ENCODE assay signal across 10 mouse cellular contexts in the genomic region with DNA sequence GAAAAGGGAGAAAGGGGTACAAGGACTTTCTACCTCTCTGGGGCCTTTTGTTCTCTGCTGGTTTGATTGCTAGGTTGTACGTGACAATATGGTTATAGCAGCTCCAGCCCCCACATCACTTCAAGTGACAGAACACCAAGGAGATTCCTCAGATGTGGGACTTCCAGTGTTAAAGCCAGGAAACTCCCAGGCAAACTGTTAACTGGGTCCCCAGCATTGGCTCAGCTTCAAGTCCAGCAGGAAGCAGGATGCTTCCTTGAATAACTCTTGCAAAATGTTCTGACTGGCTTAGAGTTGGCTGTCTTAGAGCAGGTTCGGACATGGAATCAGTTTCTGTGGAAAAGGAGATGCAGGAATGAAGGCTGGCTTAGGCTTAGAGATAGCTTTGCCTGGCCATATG. TPM values are rescaled to one million over a fixed set of nuclear protein-coding genes. Genes with fewer than 3 reads are reported as not detected.
A peak's percentile ranks its signal among the peaks of the same experiment; 100 is the strongest.
DNase-seq lines count a peak whose midpoint lies in the region; ATAC-seq lines count a peak whose summit lies in the region.
"Had no signal": no experiment of that assay in that cellular context is flagged by ENCODE, and none has a peak within 500 bp of the region (broad histone marks: within the 10 kb centered on the region; RNA-seq: fewer than 3 reads in every experiment).

No protein-coding gene starts in this region.

- peak overlapping the region; percentile 62; the same call in 1 of the 2 replicates for H3K27ac ChIP-seq in heart, embryonic 12.5 days (ENCODE audit: poor library complexity, severe bottlenecking)
- no peak overlapping the region for H3K27ac ChIP-seq in forebrain, embryonic 14.5 days (ENCODE audit: low read depth, low read length)

- H3K4me3 ChIP-seq in heart, embryonic 12.5 days, result no peak overlapping the region
- H3K4me3 ChIP-seq in forebrain, embryonic 14.5 days (ENCODE audit: low read depth, low read length), result no peak overlapping the region
- H3K4me3 ChIP-seq: stomach, embryonic 15.5 days had no signal

- no peak overlapping the region for H3K4me2 ChIP-seq in heart, embryonic 12.5 days
- H3K4me2 ChIP-seq in forebrain, embryonic 14.5 days (ENCODE audit: low read length), result no peak overlapping the region
- H3K4me2 ChIP-seq: stomach, embryonic 15.5 days had no signal

- peak; percentile 25 for DNase-seq in adrenal gland, postnatal 10 days
- no peak for DNase-seq in adrenal gland, postnatal 4 days (ENCODE audit: low spot score in 2 of 2)
- peak; percentile 55 for DNase-seq in adrenal gland, postnatal 14 days
- peak; percentile 55 to 66 for DNase-seq in kidney, postnatal 4 days
- no peak for DNase-seq in forebrain, embryonic 14.5 days (ENCODE audit: low spot score)
- no peak for DNase-seq in layer of hippocampus, adult 11-12 months (ENCODE audit: low spot score)
- no peak for DNase-seq in cerebellum, postnatal 25 days

- 48% methylated on average over 2 of the region's 2 CpGs for WGBS in heart, embryonic 12.5 days
- WGBS in forebrain, embryonic 14.5 days, result 74% methylated on average over 2 of the region's 2 CpGs

- no peaks in the 10 kb centered on the region for H3K36me3 ChIP-seq in heart, embryonic 12.5 days
- no peaks in the 10 kb centered on the region for H3K36me3 ChIP-seq in forebrain, embryonic 14.5 days (ENCODE audit: control insufficient read depth, insufficient read depth, low read length)
- H3K36me3 ChIP-seq: stomach, embryonic 15.5 days had no signal

- no peaks in the 10 kb centered on the region for H3K27me3 ChIP-seq in heart, embryonic 12.5 days (replicated peaks)
- H3K27me3 ChIP-seq in forebrain, embryonic 14.5 days (replicated peaks; ENCODE audit: control insufficient read depth, insufficient read depth, low read length), result no peaks in the 10 kb centered on the region
- H3K27me3 ChIP-seq: stomach, embryonic 15.5 days had no signal

- no peak overlapping the region for H3K9ac ChIP-seq in heart, embryonic 12.5 days
- H3K9ac ChIP-seq in forebrain, embryonic 14.5 days (ENCODE audit: low read length), result no peak overlapping the region
- H3K9ac ChIP-seq: stomach, embryonic 15.5 days had no signal

- peak; percentile 42; the same call in 1 of the 2 replicates for ATAC-seq in heart, embryonic 12.5 days (ENCODE audit: insufficient number of reproducible peaks, low FRiP score)
- ATAC-seq in forebrain, embryonic 14.5 days, result no peak

- peaks cover 22% of the 10 kb centered on the region for H3K4me1 ChIP-seq in heart, embryonic 12.5 days (replicated peaks)
- H3K4me1 ChIP-seq in forebrain, embryonic 14.5 days (ENCODE audit: control insufficient read depth, insufficient read depth, low read length), result no peaks in the 10 kb centered on the region
- H3K4me1 ChIP-seq: stomach, embryonic 15.5 days had no signal

- H3K9me3 ChIP-seq in heart, embryonic 12.5 days (replicated peaks), result 0 out of 2 replicates have a peak, but pooled peaks cover 1% of the 10 kb centered on the region
- no peaks in the 10 kb centered on the region for H3K9me3 ChIP-seq in forebrain, embryonic 14.5 days (replicated peaks; ENCODE audit: control insufficient read depth, low read length)
- H3K9me3 ChIP-seq: stomach, embryonic 15.5 days had no signal

RNA-seq across cellular contexts. Expression of a gene that starts 47.3 kb away (rescaled TPM):
- 1 to 10 TPM; 4.3 to 7.0 TPM for total RNA-seq in adrenal gland, postnatal 10 days (2021)
- 1 to 10 TPM; 6.9 to 7.7 TPM for total RNA-seq in adrenal gland, postnatal 4 days (2021)
- total RNA-seq in adrenal gland, postnatal 14 days (2021), result 6.5 and 8.2 TPM in 2 replicates
- 1.4 and 1.5 TPM in 2 replicates for polyA plus RNA-seq in heart, embryonic 12.5 days (2016; fragmentation: Nextera tagmentation; extraction: Ambion mirVana)
- 1.2 and 1.3 TPM in 2 replicates for polyA plus RNA-seq in forebrain, embryonic 14.5 days (2014; fragmentation: Nextera tagmentation; extraction: Ambion mirVana)
- total RNA-seq: hematopoietic stem cell, adult 5-6 weeks had no signal

Comparison
In these comparisons a context has a peak if more than half of its experiments do, and no peak if none do; other contexts are left out.
1. DNase-seq: peak in adrenal gland, postnatal 10 days (single experiment), adrenal gland, postnatal 14 days (single experiment) and kidney, postnatal 4 days (2 of 2); none in adrenal gland, postnatal 4 days (0 of 2), forebrain, embryonic 14.5 days (single experiment), layer of hippocampus, adult 11-12 months (single experiment) and cerebellum, postnatal 25 days (0 of 2).